Mouse (Mus musculus): Measurements from ENCODE around the gene B230118H07Rik.

DNA sequence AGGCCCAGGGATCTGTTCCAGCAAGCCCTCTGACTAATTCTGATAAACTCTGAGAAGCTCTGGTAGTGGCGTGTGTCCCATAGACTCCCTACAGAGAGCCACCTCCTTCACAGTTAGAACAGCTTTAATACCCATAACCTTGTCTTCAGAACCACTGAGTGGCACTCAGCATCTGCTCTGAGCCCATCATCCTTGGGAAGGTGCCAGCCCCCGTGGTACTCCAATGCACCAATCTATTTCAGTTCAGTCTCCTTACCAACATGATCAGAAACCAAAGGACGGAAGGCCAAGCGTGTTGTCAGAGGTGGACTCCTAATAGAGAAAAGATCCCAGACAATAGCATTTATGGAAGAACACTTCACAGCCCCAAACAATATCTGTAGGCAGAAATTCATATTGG is 124.2 kb downstream of the B230118H07Rik start:
- TF ChIP-seq POLR2A (IDR thresholded peaks at IDR 0.05; ENCODE audit: borderline replicate concordance, insufficient read depth, low read length), result no peak
- no peak for TF ChIP-seq CTCF (IDR thresholded peaks at IDR 0.05; ENCODE audit: borderline replicate concordance, insufficient read depth, low read depth, low read length)
